Mouse (Mus musculus) bone marrow macrophage, adult 2 months (primary cell): ENCODE results near the gene Sds.

Experiments used
- CTCF ChIP-seq: IDR thresholded peaks from 2 replicates; pipeline ENCODE4 v1.5.1; 2012; ENCODE audit warnings: low read depth, mild to moderate bottlenecking, low read length, moderate library complexity
- POLR2A ChIP-seq: IDR thresholded peaks from 2 replicates; pipeline ENCODE4 v1.6.1; 2012; ENCODE audit warnings: mild to moderate bottlenecking, low read depth, low read length, borderline replicate concordance

GRCm38 (mm10) chr5:120427451-120427938 lies 48.8 kb upstream of the Sds start:
- TF ChIP-seq POLR2A (no peak), CTCF (no peak)
